Mouse (Mus musculus) CH12.LX (cell line): ENCODE measurements around the gene Pbx1. TPM values are rescaled to one million over a fixed set of nuclear protein-coding genes. Genes with fewer than 3 reads are reported as not detected.

Source experiments
- DNase-seq: peaks from one replicate; pipeline ENCODE4 v3.0.0-alpha.2; 2013; ENCODE audit errors: extremely low read depth
- H3K27ac ChIP-seq: 2 replicates; pipeline ENCODE4 v1.5.1; 2012; ENCODE audit warnings: low read depth, mild to moderate bottlenecking, control low read depth, moderate library complexity; ENCODE audit not compliant: insufficient read depth
- H3K27me3 ChIP-seq: replicated peaks from 2 replicates; pipeline ENCODE3; 2012; ENCODE audit warnings: inconsistent platforms
- H3K36me3 ChIP-seq, 2 experiments: replicated peaks in 1 of 2; 2 replicates each; pipeline versions ENCODE3 to v1.6.1; 2012; ENCODE audit warnings: inconsistent platforms in 1 of 2, low read length in 1 of 2, mild to moderate bottlenecking in 1 of 2, mixed read lengths in 1 of 2, moderate library complexity in 1 of 2; ENCODE audit not compliant: control insufficient read depth in 1 of 2, insufficient read depth in 1 of 2
- H3K4me1 ChIP-seq, 2 experiments: 2 replicates each; pipeline ENCODE4 v1.6.1; 2012; ENCODE audit warnings: inconsistent platforms in 1 of 2, moderate library complexity in 1 of 2; ENCODE audit not compliant: insufficient read depth in 2 of 2, control insufficient read depth in 1 of 2
- H3K4me2 ChIP-seq: 2 replicates; pipeline ENCODE4 v1.6.1; 2012; ENCODE audit warnings: low read depth, mild to moderate bottlenecking, control low read depth; ENCODE audit not compliant: poor library complexity, insufficient read depth, severe bottlenecking
- H3K4me3 ChIP-seq, 3 experiments: fragments of 150-350 bp in 1 of 3; sonication (generic) in 1 of 3; replicated peaks in 1 of 3; 2 replicates each; pipeline versions ENCODE3 to v1.5.1; 2011 to 2012; ENCODE audit warnings: low read depth in 2 of 3, low read length in 2 of 3, mild to moderate bottlenecking in 2 of 3, moderate library complexity in 2 of 3, control low read depth in 1 of 3, improper control_type of control experiment in 1 of 3, inconsistent platforms in 1 of 3, mixed read lengths in 1 of 3; ENCODE audit not compliant: poor library complexity in 1 of 3
- H3K79me2 ChIP-seq: replicated peaks from 2 replicates; pipeline ENCODE4 v1.6.1; 2012; ENCODE audit warnings: mild to moderate bottlenecking, moderate library complexity; ENCODE audit not compliant: control insufficient read depth, poor library complexity, insufficient read depth, severe bottlenecking; ENCODE audit errors: extremely low read depth
- H3K9ac ChIP-seq: 2 replicates; pipeline ENCODE4 v1.6.1; 2012; ENCODE audit warnings: low read depth, mild to moderate bottlenecking, control low read depth, moderate library complexity; ENCODE audit not compliant: insufficient read depth
- H3K9me3 ChIP-seq: replicated peaks from 2 replicates; pipeline ENCODE3; 2012; ENCODE audit warnings: low read length, inconsistent platforms, mixed read lengths
- CHD1 ChIP-seq: IDR thresholded peaks from 2 replicates; pipeline ENCODE4 v1.6.1; 2012; ENCODE audit warnings: low read depth, low read length, improper control_type of control experiment, inconsistent platforms
- CTCF ChIP-seq, 2 experiments: IDR thresholded peaks in 1 of 2; conservative IDR thresholded peaks in 1 of 2; 2 replicates each; pipeline ENCODE4 v1.5.1; 2011 to 2012; ENCODE audit warnings: low read depth in 2 of 2, low read length in 2 of 2, improper control_type of control experiment in 1 of 2, inconsistent platforms in 1 of 2, mild to moderate bottlenecking in 1 of 2, moderate library complexity in 1 of 2
- ETS1 ChIP-seq: conservative IDR thresholded peaks from 2 replicates; pipeline ENCODE4 v1.6.1; 2012; ENCODE audit warnings: low read depth, mild to moderate bottlenecking, inconsistent platforms, low read length, improper control_type of control experiment, moderate library complexity
- GABPA ChIP-seq: IDR thresholded peaks from 2 replicates; pipeline ENCODE4 v1.6.1; 2012; ENCODE audit warnings: low read depth, low read length, improper control_type of control experiment, inconsistent platforms; ENCODE audit not compliant: insufficient replicate concordance
- HCFC1 ChIP-seq: IDR thresholded peaks from 2 replicates; pipeline ENCODE4 v1.6.1; 2012; ENCODE audit warnings: low read depth, mild to moderate bottlenecking, inconsistent platforms, low read length, improper control_type of control experiment
- MAFK ChIP-seq: IDR thresholded peaks from 2 replicates; pipeline ENCODE4 v1.6.1; 2011; ENCODE audit warnings: low read length, improper control_type of control experiment; ENCODE audit not compliant: insufficient replicate concordance
- MAZ ChIP-seq: IDR thresholded peaks from 2 replicates; pipeline ENCODE4 v1.6.1; 2012; ENCODE audit warnings: low read depth, mild to moderate bottlenecking, inconsistent platforms, low read length, improper control_type of control experiment, moderate library complexity
- MEF2A ChIP-seq: IDR thresholded peaks from 2 replicates; pipeline ENCODE4 v1.6.1; 2014; ENCODE audit warnings: low read depth, mild to moderate bottlenecking, inconsistent platforms, low read length, improper control_type of control experiment, borderline replicate concordance
- MYC ChIP-seq: IDR thresholded peaks from 2 replicates; pipeline ENCODE4 v1.6.1; 2011; ENCODE audit warnings: low read depth, mild to moderate bottlenecking, improper control_type of control experiment, low read length
- POLR2A ChIP-seq: IDR thresholded peaks from 2 replicates; pipeline ENCODE4 v1.6.1; 2011; ENCODE audit warnings: low read depth, mild to moderate bottlenecking, improper control_type of control experiment, low read length
- POLR2AphosphoS2 ChIP-seq: IDR thresholded peaks from 2 replicates; pipeline ENCODE4 v1.6.1; 2011; ENCODE audit warnings: low read depth, low read length, improper control_type of control experiment
- RCOR1 ChIP-seq: conservative IDR thresholded peaks from 2 replicates; pipeline ENCODE4 v1.6.1; 2012; ENCODE audit warnings: low read depth, mild to moderate bottlenecking, inconsistent platforms, low read length, improper control_type of control experiment
- SIN3A ChIP-seq: IDR thresholded peaks from 2 replicates; pipeline ENCODE4 v1.6.1; 2012; ENCODE audit warnings: low read length, improper control_type of control experiment, inconsistent platforms
- SMC3 ChIP-seq: IDR thresholded peaks from 2 replicates; pipeline ENCODE4 v1.6.1; 2011; ENCODE audit warnings: low read depth, low read length, improper control_type of control experiment
- TBP ChIP-seq: conservative IDR thresholded peaks from 2 replicates; pipeline ENCODE4 v1.6.1; 2011; ENCODE audit warnings: low read depth, low read length, improper control_type of control experiment
- TCF12 ChIP-seq: IDR thresholded peaks from 2 replicates; pipeline ENCODE4 v1.6.1; 2014; ENCODE audit warnings: low read depth, mild to moderate bottlenecking, inconsistent platforms, low read length, improper control_type of control experiment
- USF1 ChIP-seq: IDR thresholded peaks from 2 replicates; pipeline ENCODE4 v1.6.1; 2014; ENCODE audit warnings: low read depth, mild to moderate bottlenecking, inconsistent platforms, low read length, improper control_type of control experiment
- USF2 ChIP-seq: conservative IDR thresholded peaks from 2 replicates; pipeline ENCODE4 v1.6.1; 2011; ENCODE audit warnings: low read depth, low read length, improper control_type of control experiment
- ZMIZ1 ChIP-seq: IDR thresholded peaks from 2 replicates; pipeline ENCODE4 v1.6.1; 2012; ENCODE audit warnings: low read depth, mild to moderate bottlenecking, inconsistent platforms, low read length, improper control_type of control experiment
- dilution Hi-C: fragments of 300-500 bp; cut with MboI; formaldehyde crosslinking; loops from 2 replicates; pipeline ENCODE4 v1.14.3; 2020; ENCODE audit warnings: low sequenced_read_pairs; ENCODE audit not compliant: extremely low pct_unique_long_range_greater_than_20kb, extremely low pct_ligation_motif_present
- in situ Hi-C: fragments of 300-500 bp; cut with MboI; formaldehyde crosslinking; loops from 3 replicates; pipeline ENCODE4 v1.14.3; 2019; ENCODE audit warnings: low sequenced_read_pairs, low pct_ligation_motif_present, low pct_unique_long_range_greater_than_20kb, mixed read lengths
- polyA plus RNA-seq: library from polyadenylated mRNA; unstranded; fragments of >175 nt; gene quantifications from 2 replicates; pipeline ENCODE4 v1.2.1, GENCODE M21; 2012; ENCODE audit warnings: low read depth; ENCODE audit not compliant: insufficient read length
- total RNA-seq, 2 experiments: library from RNA; depleted of rRNA; stranded (reverse); fragments of 300-350 nt in 1 of 2; fragments of >200 nt in 1 of 2; gene quantifications; 2 replicates each; pipeline ENCODE4 v1.2.3; 2012 to 2014

The Pbx1 gene
- total and polyA plus RNA-seq, 3 experiments, result not detected

GRCm38 (mm10) chr1:168169791-168170190, 262.3 kb downstream of the Pbx1 start:
- no peaks in the 10 kb centered on the region for H3K36me3 ChIP-seq
- H3K4me3 ChIP-seq, result no peak overlapping the region
- TF ChIP-seq CHD1, result no peak
- H3K27ac ChIP-seq, result no peak overlapping the region
- dilution Hi-C loops (no loop called here), in situ Hi-C loops (no loop called here)
- H3K79me2 ChIP-seq, result no peaks in the 10 kb centered on the region
- peaks cover 68% of the 10 kb centered on the region for H3K9me3 ChIP-seq
- H3K4me1 ChIP-seq, result no peaks in the 10 kb centered on the region
- no peak overlapping the region for H3K9ac ChIP-seq
- DNase-seq, result no peak
- H3K4me2 ChIP-seq, result no peak overlapping the region
- no peaks in the 10 kb centered on the region for H3K27me3 ChIP-seq

GRCm38 (mm10) chr1:168169052-168169779, 262.9 kb downstream of the Pbx1 start:
- in situ Hi-C loops (no loop called here), dilution Hi-C loops (no loop called here)
- Histone ChIP-seq H3K4me2 (no peak overlapping the region), H3K4me1 (no peaks in the 10 kb centered on the region), H3K9ac (no peak overlapping the region), H3K36me3 (no peaks in the 10 kb centered on the region), H3K9me3 (peaks cover 69% of the 10 kb centered on the region), H3K4me3 (no peak overlapping the region), H3K27ac (no peak overlapping the region)
- no peak for DNase-seq
- no peak for TF ChIP-seq CTCF (conservative IDR thresholded peaks at IDR 0.05 in 1 of 2, IDR thresholded peaks at IDR 0.05 in 1 of 2; ENCODE audit: low read depth in 2 of 2, low read length in 2 of 2)
- no peak for TF ChIP-seq POLR2AphosphoS2
- TF ChIP-seq TBP, result no peak
- TF ChIP-seq GABPA, result no peak
- no peak for TF ChIP-seq RCOR1
- no peak for TF ChIP-seq MAFK
- TF ChIP-seq ZMIZ1, result no peak
- TF ChIP-seq HCFC1, result no peak
- TF ChIP-seq TCF12, result no peak
- no peak for TF ChIP-seq ETS1
- TF ChIP-seq POLR2A, result no peak
- no peak for TF ChIP-seq SIN3A
- TF ChIP-seq MYC, result no peak
- TF ChIP-seq SMC3, result no peak
- no peak for TF ChIP-seq MEF2A
- no peak for TF ChIP-seq USF2
- TF ChIP-seq USF1, result no peak
- no peak for TF ChIP-seq MAZ
- TF ChIP-seq, all 38 proteins: peak for 0
- Histone ChIP-seq H3K27me3 (no peaks in the 10 kb centered on the region), H3K79me2 (no peaks in the 10 kb centered on the region)
